Mouse (Mus musculus) urinary bladder, postnatal 25 days (tissue): ENCODE data around the gene Acsl1.

Experiments
- DNase-seq: peaks from one replicate; pipeline ENCODE4 v3.0.0; 2022; ENCODE audit warnings: low spot score

Acsl1 gene

DNA sequence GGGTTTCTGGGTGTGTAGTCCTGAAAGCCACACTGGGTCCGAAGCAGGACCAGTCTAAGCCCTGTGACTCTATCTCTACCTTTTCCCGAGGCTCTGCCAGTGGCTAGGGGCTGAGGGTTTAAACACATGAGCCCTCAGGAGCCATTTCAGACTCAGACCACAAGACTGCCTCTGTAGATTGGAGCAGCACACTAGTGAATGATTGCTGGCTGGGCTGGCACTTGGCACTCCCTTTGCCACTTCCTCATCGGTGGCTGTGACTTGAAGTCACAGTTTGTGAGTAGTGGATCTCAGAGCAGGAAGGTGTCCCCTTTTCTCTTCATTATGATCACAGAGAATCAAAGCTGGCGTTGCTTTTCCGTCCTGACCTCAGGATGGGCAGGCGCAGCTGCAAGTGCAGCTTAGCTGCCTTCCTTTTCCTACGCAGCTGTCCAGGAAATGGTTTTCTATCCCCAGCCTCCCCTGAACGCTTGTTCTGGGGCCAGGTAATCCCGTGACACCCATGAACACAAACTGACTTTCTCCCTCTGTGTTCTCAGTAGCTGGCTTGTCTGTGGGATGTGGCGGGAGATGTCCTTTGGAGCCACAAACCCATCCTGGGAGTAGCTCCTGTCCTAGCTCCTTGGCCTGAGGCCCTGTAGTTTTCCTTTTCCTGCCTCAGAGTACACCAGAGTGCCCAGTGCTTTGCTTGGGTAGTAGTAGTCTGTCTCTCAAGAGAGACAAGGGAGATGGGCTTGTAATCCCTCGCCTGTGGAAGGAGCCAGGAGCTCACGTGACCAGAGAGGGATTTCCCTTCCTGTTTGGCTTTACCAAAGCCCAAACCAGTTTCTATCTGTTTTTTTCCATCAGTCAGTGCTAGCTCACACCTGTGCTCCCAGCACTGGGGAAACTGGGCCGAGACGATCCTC lies 37.9 kb downstream of the Acsl1 start:
- no peak for DNase-seq

DNA sequence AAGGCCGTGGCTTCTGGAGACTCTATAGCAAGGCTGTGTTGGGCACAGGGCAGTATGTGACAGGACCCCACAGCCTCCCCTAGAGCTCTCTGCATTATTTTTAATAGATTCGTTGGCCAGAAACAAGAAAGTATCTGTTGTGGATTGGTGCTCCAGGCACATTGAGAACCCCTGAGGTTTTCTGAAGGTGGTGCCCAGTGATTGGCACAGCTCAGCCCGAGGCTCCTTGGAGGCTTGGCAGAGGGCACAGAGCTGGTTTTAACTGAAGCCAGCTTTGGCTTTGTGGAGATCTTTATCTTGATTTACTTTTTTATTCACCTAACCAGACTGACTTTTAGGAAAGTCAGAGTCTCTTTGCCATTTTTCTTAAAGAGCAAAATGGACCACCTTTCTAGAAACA lies 38.6 kb downstream of the Acsl1 start:
- DNase-seq, result no peak

DNA sequence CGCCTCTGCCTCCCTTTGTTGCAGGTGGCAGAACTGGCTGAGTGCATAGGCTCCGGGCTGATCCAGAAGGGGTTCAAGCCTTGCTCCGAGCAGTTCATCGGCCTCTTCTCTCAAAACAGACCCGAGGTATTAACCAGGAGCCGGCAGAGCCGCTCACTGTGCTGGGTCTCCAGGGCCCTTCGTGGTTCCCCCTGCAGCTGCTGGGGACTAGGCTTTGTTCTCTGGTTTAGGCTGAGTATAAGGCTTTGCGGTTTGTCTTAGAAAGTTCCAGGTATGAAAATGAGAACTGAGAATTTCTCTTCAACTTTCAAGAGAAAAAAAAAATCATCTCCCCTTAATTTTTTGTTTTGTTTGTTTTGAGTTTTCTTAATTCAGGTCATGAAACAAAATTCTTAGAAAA lies 40.5 kb downstream of the Acsl1 start:
- no peak for DNase-seq

DNA sequence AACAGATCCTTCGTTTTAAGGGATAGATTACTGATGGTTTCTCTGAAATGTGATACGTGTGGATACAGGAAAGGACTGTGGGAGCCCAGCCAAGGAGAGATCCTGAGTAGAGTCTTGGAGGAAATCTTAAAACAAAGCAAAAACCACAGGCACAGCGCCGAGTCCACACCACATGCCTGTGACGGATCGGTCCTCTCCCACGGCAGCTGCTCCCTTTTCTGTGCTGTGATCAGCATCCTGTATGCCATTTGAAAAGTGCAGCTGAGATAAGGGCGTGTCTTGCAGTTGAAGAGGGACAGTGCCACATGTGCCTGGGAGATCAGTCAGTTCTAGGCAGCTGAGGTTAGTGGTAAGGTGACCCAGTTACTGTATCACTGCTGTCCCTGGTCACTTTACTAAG lies 41.7 kb downstream of the Acsl1 start:
- DNase-seq, result no peak

DNA sequence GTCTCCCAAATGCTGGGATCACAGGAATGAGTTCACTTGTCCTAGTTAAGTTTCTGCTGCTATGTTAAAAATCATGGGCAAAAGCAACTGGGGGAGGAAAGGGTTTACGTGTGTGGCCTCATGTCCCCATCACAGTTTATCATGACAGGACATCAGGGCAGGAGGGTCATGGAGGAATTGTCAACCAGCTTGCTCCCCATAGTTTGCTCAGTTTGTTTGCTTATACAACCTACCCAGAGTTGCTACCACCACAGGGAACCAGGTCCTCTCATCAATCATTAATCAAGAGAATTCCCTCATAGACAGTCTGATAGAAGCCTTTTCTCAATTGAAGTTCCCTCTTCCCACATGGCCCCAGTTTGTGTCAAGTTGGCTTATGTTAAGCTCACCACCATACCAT lies 43.2 kb downstream of the Acsl1 start:
- DNase-seq, result no peak

DNA sequence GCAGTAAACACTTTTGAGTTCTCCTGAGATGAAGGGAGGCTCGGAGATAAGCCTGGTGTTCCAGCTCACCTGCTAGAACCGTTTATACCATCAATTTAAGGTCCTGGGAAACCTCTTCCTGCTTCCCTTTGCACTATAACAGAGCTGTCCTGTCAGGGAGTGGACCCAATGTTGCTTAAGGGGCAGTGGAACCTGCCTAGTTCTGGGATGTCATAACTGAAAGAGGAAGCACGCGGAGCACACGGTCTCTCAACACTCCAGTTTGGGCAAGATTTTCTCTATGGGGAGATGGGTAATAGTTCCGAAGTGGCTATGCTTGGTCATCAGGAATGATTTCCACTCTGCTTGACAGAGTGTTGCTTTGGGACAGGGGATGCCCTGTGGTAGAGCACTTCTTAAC lies 49.8 kb downstream of the Acsl1 start:
- no peak for DNase-seq

DNA sequence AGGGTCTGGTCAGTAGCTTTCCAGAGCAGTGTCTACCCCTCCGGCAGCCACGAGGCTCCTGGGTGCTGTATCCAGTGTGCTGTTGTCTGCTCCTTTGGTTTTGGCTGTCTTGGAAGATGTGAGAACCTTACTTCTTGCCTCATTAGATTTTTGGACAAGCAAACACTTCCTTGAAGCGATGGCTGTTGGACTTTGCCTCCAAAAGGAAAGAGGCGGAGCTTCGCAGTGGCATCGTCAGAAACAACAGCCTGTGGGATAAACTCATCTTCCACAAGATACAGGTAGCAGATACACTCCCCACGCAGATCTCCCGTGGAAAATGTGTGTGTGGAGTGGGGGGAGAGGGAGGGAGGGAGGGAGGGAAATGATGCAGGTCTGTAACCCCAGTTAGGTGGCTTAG lies 55.3 kb downstream of the Acsl1 start:
- no peak for DNase-seq

DNA sequence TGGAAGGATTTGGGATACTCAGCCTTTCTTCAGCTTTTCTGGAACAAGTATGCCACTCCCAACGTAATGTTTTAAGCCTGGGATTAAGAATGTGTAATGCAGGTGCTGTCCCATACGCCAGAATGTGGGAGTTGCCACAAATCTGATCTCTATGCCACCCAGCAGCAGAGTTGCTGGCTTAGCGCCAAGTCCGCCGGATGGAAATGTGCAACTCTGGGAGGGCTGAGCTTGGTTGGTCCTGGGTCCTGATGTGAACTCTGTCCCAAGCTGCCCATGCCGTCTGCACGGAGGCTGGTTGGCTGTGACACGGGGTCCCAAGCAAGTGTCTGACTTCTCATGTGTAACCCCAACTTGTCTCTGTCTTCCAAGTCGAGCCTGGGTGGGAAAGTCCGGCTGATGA lies 56.0 kb downstream of the Acsl1 start:
- DNase-seq, result no peak

DNA sequence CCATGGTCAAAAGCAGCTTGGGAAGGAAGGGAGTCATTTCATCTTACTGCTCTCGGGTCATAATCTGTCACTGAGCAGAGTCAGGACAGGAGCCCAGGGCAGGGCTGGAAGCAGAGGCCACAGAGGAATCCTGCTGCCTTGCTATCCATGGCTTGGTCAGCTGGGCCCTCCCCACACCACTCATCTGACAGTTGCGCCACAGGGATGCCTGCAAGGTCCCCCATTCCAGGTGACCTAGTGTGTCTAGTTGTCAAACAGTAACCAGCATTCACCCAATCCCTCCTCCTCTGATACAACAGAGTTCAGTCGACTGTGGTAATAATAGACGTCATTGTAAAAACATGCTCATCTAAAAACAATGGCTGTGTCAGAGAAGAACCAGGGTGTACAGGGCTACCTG lies 58.7 kb downstream of the Acsl1 start:
- no peak for DNase-seq

DNA sequence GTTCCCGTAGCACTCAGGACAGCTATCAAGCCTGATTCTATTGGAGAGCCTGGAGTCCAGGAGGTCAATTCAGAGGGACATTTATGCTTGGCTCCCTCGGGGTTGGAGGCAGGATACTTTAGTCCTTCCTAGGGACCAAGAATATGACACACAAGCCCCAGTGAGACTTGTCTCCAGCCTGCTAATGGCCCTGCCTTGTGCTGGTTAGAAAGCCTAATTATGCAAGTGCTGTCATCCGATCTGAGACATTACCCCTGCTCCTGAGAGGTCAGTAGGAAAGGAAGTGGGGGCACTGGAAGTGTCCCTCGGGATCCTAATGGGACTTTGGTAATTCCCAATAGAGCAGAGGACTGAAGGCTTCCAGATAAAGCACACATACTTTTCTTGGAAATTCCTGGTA lies 59.7 kb downstream of the Acsl1 start:
- no peak for DNase-seq

DNA sequence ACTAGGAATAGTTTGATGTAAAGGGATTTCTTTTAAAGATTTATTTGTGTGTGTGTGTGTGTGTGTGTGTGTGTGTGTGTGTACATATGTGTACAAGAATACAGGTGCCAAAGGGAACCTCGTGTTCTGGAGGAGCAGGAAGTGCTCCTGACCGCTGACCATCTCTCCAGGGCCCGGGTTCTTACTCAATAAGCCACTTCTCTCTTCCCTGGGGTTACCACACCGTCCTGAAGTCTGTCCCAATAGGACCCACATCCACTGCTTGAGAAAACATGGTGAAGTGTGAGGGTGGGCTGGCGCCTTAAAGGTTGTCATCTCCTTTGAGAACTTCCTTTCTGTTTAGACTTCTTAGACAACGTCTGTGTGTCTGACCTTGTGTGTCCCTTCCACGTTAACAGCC lies 63.1 kb downstream of the Acsl1 start:
- no peak for DNase-seq

DNA sequence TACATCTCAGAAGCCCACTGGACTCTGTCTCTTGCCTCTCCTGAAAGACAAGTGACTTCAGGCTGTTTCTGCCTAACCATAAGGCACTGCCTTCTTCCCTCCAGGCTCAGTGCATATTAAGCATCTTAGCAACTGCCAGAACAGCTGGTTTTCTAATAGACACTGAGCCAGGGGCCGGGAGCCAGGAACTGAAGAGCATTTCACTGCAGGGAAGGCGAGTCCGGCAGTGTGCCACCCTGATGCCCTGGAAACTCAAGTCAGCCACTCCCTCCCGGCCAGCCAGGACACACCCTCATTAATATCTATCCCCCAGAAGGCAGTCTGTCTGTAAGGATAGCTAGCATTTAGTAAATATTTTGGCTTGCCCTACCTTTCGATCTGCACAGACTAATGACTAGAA lies 68.9 kb downstream of the Acsl1 start:
- no peak for DNase-seq

DNA sequence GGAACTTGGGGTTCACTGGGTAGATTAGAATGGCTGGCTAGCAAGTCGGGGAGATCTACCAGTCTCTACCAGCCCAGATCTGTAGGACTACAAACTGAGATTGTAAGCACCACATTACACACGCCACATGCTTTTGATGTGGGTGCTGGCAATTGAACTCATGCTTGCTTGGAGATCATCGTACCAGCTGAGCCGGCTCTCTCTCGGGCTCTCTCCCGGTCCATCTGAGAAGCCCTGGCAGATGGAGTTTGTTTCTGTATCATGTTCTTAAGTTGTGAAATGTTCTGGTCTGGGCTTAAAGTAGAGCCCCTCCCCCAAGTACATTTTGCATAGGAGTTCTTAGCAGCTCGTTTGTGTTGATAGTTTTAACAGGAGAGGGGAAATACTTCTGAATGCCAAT lies 72.4 kb downstream of the Acsl1 start:
- DNase-seq, result no peak

DNA sequence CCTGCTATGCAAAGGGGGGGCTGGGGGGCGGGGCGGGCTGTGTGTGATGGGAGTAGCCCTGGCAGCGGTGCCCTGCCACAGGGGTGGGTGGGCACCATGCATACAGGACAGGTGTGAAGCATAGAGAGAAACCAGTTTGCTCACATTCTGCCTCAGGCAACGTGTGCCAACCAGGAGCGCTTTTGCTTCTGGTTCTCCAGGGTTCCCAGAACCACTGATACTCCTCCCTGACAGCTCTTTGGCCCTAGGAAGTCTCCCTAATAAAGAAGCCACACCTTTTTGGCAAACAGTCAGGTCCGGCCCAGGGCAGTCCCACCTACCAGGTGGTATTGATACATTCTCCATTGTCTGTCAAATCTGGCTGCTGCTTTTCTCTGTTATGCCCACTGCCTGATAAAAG lies 72.8 kb downstream of the Acsl1 start:
- DNase-seq, result peak; percentile 12

DNA sequence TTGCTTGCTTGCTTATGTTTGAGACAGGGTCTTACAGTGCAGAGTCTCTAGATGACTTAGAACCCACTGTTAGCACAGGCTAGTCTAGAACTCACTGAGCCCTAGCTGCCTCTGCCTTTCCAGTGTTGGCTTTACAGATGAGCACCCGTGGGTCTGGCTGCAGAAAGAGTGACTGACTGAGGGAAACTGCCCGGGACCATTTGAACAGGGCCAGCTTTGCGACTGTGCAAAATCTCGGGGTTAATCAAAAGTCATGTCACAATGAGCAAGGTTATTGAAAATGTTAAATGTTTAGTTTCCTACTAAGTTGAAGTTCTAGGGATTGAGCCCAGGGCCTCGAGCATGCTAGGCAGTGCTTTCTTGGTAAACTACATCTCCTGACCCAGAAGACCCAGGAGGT lies 75.0 kb downstream of the Acsl1 start:
- no peak for DNase-seq

DNA sequence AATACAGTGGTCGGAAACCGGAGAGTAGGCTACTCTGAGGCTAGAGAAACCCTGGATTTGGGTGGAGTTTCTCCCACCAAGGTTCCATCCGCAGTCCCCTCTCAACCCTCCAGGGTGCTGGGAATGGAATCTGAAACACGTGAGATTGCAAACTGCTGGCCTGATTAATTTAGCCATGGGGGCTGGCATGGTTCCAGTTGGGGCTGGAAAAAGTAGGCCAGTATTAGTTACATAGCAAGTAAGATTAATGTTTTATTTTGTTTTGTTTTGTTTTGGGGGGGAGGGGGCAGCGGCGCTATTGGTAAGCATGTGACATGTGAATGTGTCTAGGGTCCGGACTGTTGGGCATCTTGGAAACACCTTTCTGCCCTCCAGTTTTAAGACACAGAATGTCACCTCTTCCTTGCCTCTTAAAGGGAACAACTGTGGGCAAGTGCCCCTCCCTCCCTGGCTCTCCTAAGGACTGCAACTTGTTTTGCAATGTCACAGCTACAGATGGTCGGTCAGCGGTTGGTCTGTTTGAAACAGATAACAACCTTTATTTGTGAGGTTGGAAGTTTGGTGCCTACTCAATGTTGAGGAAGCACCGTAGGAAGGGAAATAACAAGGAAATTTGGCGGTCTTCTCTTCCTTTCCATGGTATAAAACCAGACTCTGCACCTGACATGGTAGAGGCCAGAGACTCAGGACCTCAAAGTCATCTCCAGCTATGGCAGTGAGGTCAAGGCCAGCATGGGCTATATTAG lies 75.8 kb downstream of the Acsl1 start:
- DNase-seq, result no peak

DNA sequence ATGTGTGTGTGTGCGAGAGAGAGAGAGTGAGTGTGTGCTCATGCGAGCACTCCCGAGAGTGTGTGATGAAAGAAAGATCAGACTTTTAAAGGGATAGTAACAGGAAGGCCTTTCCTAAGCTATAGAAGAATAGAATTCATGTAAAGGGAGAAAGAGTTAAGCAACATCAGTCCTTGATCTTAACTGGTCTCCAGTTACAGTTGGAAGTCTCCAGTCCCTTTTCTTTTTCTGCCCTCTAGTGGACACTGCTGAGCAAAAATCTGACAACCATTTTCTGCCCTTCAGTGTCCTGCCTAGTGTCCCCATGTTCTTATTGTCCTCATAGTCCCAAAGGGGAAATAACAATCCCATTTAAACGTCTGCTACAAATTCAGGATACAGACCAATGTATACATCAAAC lies 76.4 kb downstream of the Acsl1 start:
- no peak for DNase-seq

DNA sequence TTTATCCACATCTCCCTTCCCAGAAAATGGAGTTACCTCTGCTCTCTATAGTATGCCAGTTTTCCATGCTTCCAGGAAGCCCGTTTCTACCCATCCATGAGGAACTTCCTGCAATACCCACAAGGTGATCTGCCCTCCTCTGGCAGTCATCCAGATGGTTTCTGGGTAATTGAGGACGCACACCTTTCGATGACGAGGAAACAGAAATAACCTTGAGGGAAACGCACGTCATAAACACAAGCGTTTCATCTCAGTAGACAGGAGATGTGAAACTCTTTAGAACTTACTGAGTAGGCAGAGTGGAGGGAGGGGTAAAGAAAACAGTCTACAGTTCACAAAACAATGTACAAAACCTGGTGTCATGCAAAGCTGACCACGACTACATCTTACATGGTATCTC lies 79.2 kb downstream of the Acsl1 start:
- DNase-seq, result no peak

DNA sequence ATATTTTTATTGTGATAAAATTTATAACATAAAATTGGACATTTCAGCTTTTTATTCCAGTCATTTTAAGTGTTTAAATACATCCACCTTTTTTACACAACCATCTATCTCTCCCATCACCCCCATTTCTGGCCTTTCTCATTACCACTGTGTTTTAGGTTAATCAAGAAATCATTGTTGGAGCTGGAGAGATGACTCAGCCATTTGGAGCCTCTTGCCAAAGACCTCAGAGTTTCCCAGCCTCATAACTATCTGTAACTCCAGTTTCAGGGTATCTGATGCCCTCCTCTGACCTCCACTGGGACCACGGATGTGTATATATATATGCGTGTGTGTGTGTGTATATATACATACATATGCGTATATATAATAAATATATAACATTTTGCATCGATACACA lies 80.2 kb downstream of the Acsl1 start:
- DNase-seq, result no peak

DNA sequence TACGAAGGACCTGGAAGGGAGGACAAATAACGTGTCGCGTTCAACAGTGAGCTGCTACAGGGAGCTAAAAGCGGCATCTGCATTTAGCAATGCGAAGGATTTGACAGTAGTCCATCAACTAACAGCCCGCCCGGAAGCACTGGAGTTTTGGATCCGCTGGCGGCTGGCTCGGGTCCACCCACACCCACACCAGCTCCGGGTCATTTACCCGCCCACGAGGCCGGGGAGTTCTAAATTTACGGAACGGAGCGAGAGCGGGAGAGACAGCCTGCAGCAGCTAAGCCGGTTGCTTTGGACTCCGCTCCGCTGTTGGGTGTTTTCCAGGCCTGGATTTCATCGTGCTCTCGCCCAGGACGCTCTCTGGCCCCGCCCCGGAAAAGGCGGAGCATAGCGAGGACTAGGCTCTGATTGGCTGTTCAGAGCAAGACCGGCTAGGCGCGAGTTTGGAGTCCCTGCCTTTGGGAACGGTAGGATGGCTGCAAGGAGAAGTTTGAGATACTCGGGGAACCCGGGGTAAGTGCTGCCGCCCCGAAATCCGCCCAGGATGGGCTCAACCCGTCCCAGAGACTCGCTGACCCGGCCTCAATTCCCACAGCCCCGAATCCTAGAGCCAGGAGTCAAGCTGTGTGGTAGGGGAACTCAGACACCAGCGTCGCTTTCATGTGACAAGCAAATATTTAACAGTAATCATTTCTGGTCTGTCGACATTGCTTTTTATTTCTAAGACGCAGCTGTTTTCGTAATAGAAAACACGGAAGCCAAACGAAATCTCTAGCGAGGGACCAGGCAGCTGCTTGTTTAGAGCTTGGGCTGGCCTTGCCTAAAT lies 81.0 kb downstream of the Acsl1 start, which contains the start of gene Cenpu:
Cenpu (plus strand) TSS at position 414 of the 826 bp plus-strand sequence.
- DNase-seq, result peak; percentile 99

DNA sequence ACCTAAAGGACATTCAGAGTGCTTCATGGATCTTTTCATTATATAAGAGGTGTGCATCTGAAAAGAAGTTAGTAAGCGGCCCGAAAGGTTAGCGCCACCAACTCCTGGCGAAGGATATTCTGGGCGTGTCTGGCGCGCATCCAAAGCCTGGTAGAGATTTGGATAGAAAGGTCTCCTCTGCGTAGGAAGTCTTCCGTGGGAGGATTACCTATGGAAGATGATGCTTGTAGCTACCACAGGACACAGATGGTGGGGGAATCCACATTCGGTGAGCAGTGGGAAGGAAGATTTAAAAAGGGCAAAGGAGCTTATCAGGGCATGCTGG lies 81.6 kb downstream of the Acsl1 start:
- DNase-seq, result no peak

DNA sequence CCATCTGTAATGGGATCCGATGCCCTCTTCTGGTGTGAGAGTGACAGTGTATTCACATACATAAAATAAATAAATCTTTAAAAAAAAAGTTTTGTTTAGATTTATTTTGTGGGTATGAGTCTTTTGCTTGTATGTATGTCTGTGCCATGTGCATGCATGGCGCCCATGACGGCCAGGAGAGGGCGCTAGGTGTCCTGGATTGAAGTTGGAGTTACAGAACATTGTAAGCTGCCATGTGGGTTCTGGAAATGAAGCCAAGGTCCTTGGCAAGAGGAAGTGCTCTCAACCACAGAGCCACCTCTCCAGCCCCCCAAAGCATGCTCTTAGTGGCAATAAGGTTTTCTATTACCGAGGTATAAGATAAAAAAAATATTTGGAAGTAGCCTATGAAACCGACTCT lies 88.6 kb downstream of the Acsl1 start:
- DNase-seq, result no peak

DNA sequence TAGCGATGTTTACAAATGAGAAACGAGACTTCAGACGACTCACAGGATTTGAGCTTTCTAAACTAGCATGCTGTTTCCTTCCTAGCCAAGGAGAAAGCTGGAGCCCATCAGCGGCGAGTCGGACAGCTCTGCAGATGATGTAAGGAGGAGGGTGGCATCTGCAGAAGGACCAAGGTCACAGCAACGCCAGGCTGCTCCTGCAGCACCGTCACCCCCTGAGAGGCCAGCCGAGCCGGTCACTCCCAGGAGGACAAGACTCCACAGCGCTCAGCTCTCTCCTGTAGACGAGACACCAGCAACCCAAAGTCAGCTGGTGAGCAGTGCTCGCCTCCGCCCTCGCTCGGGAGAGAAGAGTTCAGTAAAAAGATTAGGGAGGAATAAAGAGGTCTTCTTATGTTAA lies 91.5 kb downstream of the Acsl1 start:
- DNase-seq, result no peak
